Mouse (Mus musculus) cerebellum, adult 2 months (tissue): Measurements from ENCODE around the gene Pip5k1a.

ENCODE experiments used
- CTCF ChIP-seq: fragments of 200-500 bp; IDR thresholded peaks from 2 replicates; pipeline ENCODE4 v1.5.1; 2011; ENCODE audit warnings: low read depth, mild to moderate bottlenecking, control low read depth, low read length, moderate library complexity, borderline replicate concordance; ENCODE audit not compliant: insufficient read depth
- POLR2A ChIP-seq: fragments of 200-500 bp; IDR thresholded peaks from 2 replicates; pipeline ENCODE4 v1.6.1; 2011; ENCODE audit warnings: low read length, control low read depth, borderline replicate concordance; ENCODE audit not compliant: insufficient read depth

- no peak for TF ChIP-seq POLR2A
- TF ChIP-seq CTCF: no peak
Measured at GRCm38 (mm10) chr3:95139586-95140288, 33.0 kb upstream of the Pip5k1a start.
